Mouse (Mus musculus) WW6 (cell line): Measurements from ENCODE around the gene Prpf3.
"Not testable (repeated sequence)": the region's sequence is repeated elsewhere in the genome, so short reads cannot be mapped to it uniquely, and the experiment has no call there.

Experiments
- DNase-seq: peaks from one replicate; pipeline ENCODE4 v3.0.0-alpha.2; 2013; ENCODE audit warnings: low read depth, low spot score

Gene Prpf3

GRCm38 (mm10) chr3:95881979-95882815 is 26.5 kb upstream of the Prpf3 start, which contains the start of gene Ciart:
TSS of gene Ciart (minus strand) at chr3:95882251.
- DNase-seq, result peak; percentile 86

GRCm38 (mm10) chr3:95879063-95879462 is 23.4 kb upstream of the Prpf3 start:
- DNase-seq, result no peak

- DNase-seq, result no peak
Measured at GRCm38 (mm10) chr3:95872048-95872447, 16.4 kb upstream of the Prpf3 start.

- peak; percentile 67 for DNase-seq
Measured at GRCm38 (mm10) chr3:95871392-95871867, 15.7 kb upstream of the Prpf3 start, which contains the start of gene Mrps21. TSS of gene Mrps21 (minus strand) at chr3:95871519.

GRCm38 (mm10) chr3:95870976-95871375 is 15.3 kb upstream of the Prpf3 start:
- no peak for DNase-seq

- no peak for DNase-seq
Measured at GRCm38 (mm10) chr3:95867408-95867807, 11.7 kb upstream of the Prpf3 start.

- no peak for DNase-seq
Measured at GRCm38 (mm10) chr3:95866071-95866470, 10.4 kb upstream of the Prpf3 start.

GRCm38 (mm10) chr3:95865571-95865970 is 9.9 kb upstream of the Prpf3 start:
- no peak for DNase-seq

GRCm38 (mm10) chr3:95865050-95865449 is 9.4 kb upstream of the Prpf3 start:
- DNase-seq, result no peak

GRCm38 (mm10) chr3:95863578-95863977 is 7.9 kb upstream of the Prpf3 start:
- no peak for DNase-seq

- peak; percentile 77 for DNase-seq
Measured at GRCm38 (mm10) chr3:95861796-95862195, 6.1 kb upstream of the Prpf3 start.

- no peak for DNase-seq
Measured at GRCm38 (mm10) chr3:95861216-95861615, 5.5 kb upstream of the Prpf3 start.

- DNase-seq, result no peak
Measured at GRCm38 (mm10) chr3:95860323-95860722, 4.6 kb upstream of the Prpf3 start.

GRCm38 (mm10) chr3:95858278-95858677 is 2.6 kb upstream of the Prpf3 start:
- DNase-seq, result not testable (repeated sequence)

- DNase-seq, result not testable (repeated sequence)
Measured at GRCm38 (mm10) chr3:95857050-95857449, 1.4 kb upstream of the Prpf3 start.

- DNase-seq, result no peak
Measured at GRCm38 (mm10) chr3:95856115-95856514, 430 bp upstream of the Prpf3 start.

GRCm38 (mm10) chr3:95851317-95851716 is 4.4 kb downstream of the Prpf3 start:
- no peak for DNase-seq

- no peak for DNase-seq
Measured at GRCm38 (mm10) chr3:95850611-95851010, 5.1 kb downstream of the Prpf3 start.

- DNase-seq, result no peak
Measured at GRCm38 (mm10) chr3:95842503-95843214, 13.0 kb downstream of the Prpf3 start.

GRCm38 (mm10) chr3:95839250-95839649 is 16.4 kb downstream of the Prpf3 start:
- no peak for DNase-seq

- no peak for DNase-seq
Measured at GRCm38 (mm10) chr3:95829053-95829452, 26.6 kb downstream of the Prpf3 start.

GRCm38 (mm10) chr3:95826275-95826674 is 29.4 kb downstream of the Prpf3 start:
- DNase-seq, result no peak
